Mouse (Mus musculus) left cerebral cortex, adult 9 months (tissue): ENCODE measurements around the gene Nckap5.

Source experiments
- DNase-seq, 2 experiments: peaks; one replicate each; pipeline ENCODE4 v3.0.0; 2022; ENCODE audit warnings: low spot score in 2 of 2

Nckap5 gene

DNA sequence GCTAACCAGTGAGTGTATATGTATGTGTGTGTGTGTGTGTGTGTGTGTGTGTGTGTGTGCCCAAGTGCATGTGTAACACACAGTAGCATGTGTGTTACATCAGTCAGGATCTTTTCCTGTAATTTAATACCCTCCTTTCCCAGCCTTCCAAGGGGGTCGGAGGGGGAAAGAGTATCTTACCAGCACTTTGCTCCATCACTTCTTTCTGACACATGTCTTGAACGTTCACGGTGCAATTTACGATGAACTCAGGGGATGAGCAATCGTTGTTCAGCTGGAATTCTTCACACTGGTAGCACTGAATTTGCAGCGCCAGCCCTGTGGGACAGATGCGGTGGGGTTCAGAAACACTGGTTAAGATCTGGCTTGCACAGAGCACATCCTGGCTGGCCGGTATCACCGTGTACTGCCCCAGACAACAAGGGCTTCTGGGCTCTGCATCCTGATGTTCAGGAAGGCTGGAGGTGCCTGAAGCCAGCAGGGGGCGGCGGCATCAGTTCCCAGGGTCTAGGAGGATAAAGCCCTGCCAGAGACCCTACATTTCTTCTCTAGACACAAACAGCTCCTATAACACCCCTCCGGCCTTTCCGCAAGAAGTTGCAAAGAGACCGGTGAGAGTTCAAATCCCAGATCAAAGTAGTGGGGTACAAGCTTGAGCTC is 920.3 kb downstream of the Nckap5 start:
- no peak for DNase-seq

DNA sequence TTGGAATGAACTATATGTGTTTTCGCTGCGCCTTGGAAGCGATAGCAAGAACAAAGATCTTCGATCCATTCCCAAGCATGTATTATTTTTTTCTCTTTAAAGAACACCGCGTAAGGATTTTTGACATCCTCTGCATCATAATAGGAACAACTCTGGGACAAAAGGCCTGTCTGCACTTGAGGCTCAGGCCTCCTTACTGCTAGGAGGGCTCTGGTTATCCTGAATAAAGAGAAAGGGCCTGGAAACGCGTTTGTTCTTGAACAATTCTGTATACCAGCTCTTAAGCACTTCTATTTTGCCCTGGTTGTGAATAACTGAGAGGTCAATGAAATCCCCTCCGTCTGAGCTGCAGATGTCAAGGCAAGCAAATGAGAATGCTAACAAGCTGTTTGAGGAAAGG is 937.4 kb downstream of the Nckap5 start:
- DNase-seq, result no peak

DNA sequence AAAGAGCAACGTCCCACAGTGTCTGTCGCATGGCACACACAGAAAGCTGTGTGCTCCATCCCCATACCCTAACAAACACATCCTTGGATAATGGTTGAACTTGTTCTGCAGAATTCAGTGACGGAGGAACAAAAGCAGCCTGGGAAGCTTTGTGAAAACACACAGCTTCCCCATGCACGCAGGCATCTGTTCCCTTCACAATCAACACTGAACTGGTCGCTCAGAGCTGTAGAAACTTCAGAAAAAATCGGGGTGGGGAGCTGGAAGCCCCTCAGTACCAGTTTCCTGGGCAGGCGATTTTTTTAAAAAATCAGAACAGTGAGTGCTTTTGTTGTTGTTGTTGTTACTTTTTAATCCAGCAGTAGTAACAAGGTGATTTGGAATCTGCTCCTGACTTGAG is 960.5 kb downstream of the Nckap5 start:
- DNase-seq, result no peak
